Mouse (Mus musculus) cerebellum, adult 2 months (tissue): ENCODE results near the gene Brd4.

Experiments
- CTCF ChIP-seq: fragments of 200-500 bp; IDR thresholded peaks from 2 replicates; pipeline ENCODE4 v1.5.1; 2011; ENCODE audit warnings: low read depth, mild to moderate bottlenecking, control low read depth, low read length, moderate library complexity, borderline replicate concordance; ENCODE audit not compliant: insufficient read depth
- POLR2A ChIP-seq: fragments of 200-500 bp; IDR thresholded peaks from 2 replicates; pipeline ENCODE4 v1.6.1; 2011; ENCODE audit warnings: low read length, control low read depth, borderline replicate concordance; ENCODE audit not compliant: insufficient read depth

GRCm38 (mm10) chr17:32163910-32164650, 120.4 kb downstream of the Brd4 start:
- TF ChIP-seq CTCF, result no peak
- no peak for TF ChIP-seq POLR2A
